Mouse (Mus musculus) embryo, embryonic 10.5 days (tissue): Measurements from ENCODE around the gene Tbc1d16.
"Not testable (repeated sequence)": the region's sequence is repeated elsewhere in the genome, so short reads cannot be mapped to it uniquely, and the experiment has no call there.

ENCODE experiments used
- DNase-seq: peaks from one replicate; pipeline ENCODE4 v3.0.0-alpha.2; 2015; ENCODE audit warnings: low spot score

Tbc1d16 gene

DNA sequence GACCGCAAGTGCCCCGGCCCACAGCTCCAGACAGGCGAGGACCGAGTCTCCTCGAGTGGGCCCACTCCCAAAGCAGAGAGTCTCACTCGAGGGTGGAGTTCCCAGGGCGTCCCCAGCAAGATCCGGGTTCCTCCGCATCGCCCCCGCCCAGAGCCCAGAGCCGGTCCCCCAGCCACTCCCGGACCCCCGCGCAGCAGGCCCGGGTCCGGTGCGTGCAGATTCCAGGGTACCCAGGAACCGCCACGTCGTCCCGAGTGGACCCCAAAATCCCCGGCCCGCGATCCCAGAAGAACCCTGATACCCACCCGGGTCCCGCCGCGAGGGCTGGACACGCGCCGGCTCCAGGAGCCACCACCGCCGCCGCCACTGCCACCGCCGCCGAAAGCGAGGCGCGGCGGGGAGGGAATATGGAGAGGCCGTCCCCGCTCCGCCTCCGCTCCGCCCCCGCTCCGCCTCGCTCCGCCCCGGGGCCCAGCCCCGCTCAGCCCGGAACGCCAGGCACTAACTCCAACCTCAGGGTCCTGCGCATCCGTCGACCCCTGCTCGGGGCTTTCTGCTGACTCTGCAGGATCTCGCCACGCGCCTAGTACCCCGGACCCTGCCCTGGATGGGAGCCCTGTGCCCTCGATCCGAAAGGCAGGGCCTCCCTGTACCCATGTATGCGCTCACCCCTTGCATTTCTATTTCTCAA lies at the start of gene Tbc1d16, which contains the start of gene Ccdc40:
Gene Tbc1d16 (minus strand): TSS at position 409 of the 691 bp plus-strand sequence.
Gene Ccdc40 (plus strand): TSS at position 482 of the 691 bp plus-strand sequence.
- peak; percentile 89 for DNase-seq

- no peak for DNase-seq
These were observed 45.1 kb upstream of the Tbc1d16 start for GRCm38 (mm10) chr11:119273186-119273930.

DNA sequence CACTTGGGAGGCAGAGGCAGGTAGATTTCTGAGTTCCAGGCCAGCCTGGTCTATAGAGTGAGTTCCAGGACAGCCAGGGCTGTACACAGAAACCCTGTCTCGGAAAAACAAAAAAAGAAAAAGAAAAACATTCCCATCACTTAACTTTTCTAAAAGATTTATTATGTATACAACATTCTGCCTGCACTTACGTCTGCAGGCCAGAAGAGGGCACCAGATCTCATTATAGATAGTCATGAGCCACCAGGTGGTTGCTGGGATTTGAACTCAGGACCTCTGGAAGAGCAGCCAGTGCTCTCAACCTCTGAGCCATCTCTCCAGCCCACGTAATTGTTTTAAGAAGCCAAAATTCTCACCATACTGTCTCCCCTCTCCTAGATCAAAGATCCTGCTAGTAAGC lies 44.2 kb upstream of the Tbc1d16 start:
- DNase-seq, result peak; percentile 48

DNA sequence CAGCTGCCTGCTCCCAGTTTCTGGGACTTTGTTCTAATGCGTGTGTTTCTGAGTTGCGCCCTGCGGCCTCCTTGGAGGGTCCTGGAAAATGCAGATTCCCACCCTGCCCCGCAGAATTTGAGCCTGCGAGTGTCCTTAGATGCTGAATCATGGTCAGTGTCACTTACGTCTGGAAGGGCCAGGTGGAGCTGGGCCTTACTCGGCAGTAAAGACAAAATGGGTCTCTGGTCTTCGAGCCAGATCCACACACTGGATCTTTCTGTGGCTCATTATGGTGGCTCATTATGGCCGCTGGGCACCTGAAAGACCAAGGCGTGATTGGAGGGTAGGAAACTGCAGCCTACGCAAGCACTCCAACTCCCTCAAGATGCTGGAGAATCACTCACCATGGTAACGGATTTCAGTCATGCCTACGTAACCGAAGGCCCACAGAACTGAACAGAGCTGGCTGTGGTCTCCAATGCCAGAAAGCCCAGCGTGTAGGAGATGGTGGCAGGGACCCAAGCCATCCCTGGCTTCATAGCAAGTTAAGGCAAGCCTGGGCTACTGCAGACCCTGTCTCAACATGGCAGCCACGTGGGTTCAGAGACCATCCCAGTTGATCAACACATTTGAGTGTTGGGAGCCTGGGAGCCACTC lies 40.4 kb upstream of the Tbc1d16 start:
- DNase-seq, result no peak

DNA sequence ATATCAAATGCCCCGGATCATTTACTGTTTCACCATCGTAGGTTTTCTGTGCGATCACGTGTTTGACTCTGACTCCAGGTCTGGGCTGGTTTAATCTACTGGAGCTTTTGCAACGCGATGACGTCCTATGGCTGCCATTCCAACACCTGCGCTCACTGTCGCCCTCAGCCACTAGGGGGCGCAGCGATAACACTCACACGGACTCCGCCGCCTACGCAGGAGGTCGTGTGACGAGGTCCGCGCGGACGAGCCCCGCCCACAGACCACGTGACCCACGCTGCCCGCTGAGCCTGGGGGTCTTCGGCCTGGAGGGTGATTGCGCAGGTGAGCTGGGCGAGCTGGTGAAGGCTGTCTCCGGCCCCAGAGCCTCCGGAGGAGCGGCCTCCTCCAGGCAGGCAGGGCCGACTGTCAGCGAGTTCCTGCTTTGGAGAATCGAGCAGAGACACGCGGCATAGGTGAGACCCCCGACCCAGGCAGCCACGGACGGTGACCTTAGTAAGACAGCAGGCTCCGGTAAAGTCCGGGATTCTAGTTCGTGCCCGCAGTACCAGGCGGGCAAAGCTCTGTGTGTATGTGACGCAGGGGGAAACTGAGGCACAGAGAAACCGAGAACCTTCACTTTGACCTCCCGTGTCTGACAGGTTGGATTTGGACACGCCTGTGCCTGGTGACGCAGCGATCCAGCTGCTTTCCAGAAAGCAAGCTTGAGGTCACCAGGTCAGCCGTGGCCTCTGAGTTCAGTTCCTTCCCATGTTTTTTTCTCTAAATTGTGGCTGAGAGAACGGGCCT lies 39.7 kb upstream of the Tbc1d16 start, which contains the start of gene Gaa:
Gene Gaa (plus strand): TSS at position 120 of the 789 bp plus-strand sequence.
- DNase-seq, result peak; percentile 98

DNA sequence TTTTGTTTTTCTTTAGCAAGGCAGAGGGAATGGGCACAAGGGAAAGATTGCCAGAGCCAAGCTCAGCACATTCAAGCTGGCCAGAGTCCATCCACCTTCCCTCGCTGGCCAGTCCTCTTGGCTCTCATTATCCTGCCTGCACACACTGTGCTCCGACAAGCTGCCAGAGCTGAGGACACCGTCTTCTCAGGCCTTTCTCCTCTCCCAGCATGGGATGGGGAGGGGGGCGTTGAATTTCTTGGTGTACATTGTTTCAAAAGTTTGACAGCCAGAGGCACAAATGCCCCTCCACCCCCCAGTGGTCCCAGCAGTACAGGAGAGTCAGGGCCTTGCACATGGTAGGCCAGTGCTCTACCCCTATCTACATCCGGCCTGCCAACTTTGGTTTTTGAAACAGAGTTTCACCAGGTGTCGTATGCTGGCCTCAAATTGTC lies 39.0 kb upstream of the Tbc1d16 start:
- no peak for DNase-seq

DNA sequence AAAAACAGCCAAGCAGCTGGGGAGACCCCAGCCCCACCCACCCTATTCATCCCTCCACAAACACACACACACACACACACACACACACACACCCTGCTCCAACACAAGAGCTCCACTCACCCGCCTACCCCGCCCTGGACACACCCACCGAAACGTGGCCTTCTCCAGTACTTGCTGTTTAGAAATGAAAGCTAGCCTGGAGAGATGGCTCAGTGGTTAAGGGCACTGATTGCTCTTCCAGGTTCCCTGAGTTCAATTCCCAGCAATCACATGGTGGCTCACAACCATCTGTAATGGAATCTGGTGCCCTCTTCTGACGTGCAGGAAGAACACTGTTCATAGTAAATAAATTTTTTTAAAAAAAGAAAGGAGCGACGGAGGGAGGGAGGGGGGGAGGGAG lies 37.5 kb upstream of the Tbc1d16 start:
- no peak for DNase-seq

GRCm38 (mm10) chr11:119264413-119264812 lies 36.1 kb upstream of the Tbc1d16 start:
- DNase-seq, result no peak

DNA sequence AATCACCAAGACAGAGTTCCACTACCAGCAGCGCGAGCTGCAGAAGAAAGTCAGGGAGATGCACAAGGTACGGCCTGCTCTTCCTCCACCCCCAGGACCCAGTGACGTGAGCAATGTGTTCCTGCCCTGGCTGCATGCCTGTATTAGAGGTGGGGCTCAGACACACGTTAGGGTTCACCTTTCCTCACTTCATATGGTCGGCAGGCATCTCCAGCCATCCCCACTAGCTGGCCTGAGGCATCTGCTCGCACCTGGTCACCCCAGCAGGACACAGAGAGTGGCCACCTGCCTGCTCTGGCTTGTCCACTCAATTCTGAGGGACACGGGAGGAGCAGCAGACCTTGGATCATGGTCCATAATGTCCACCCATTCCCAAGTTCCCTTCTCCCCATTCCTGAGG lies 31.7 kb upstream of the Tbc1d16 start:
- DNase-seq, result no peak

GRCm38 (mm10) chr11:119258572-119259322 lies 30.4 kb upstream of the Tbc1d16 start:
- peak; percentile 64 for DNase-seq

GRCm38 (mm10) chr11:119258216-119258571 lies 29.9 kb upstream of the Tbc1d16 start:
- no peak for DNase-seq

DNA sequence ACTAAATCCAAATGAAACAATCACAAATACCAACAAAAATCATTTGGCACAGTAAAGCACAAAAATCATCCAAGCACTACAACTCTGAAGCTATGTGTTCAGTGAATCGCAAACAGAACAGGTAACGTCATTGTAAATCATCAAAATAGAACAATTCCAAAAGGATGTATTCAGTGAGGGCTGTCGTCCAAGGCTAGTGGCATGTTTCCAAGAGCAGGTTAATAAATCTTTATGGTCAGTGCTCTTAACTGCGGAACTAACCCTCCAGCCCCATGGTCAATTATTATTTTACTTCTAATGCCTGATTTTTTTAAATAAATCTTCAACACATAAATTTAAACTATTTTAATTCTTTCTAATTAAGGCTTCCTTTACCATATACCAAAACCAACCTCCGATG lies 28.3 kb upstream of the Tbc1d16 start:
- not testable (repeated sequence) for DNase-seq

GRCm38 (mm10) chr11:119252854-119253541 lies 24.7 kb upstream of the Tbc1d16 start:
- DNase-seq, result peak; percentile 81

DNA sequence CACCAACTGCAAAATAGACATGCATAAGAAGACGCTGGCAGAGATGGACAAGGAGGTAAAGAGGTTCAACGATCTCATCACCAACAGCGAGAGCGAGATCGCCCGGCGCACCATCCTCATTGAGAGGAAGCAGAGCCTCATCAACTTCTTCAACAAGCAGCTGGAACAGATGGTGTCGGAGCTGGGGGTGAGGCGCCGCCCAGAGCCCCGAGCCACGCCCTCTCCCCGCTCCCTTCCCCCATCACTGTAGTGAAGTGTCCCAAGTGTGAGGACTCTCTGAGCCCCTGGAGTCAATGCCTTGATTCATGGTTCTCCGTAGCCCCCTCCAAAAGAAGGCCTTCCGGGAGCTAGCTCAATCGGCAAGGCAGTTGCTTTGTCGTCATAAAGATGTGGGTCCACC lies 22.7 kb upstream of the Tbc1d16 start:
- peak; percentile 43 for DNase-seq

GRCm38 (mm10) chr11:119249011-119249410 lies 20.7 kb upstream of the Tbc1d16 start:
- DNase-seq, result peak; percentile 95

- DNase-seq, result not testable (repeated sequence)
These were observed 17.2 kb upstream of the Tbc1d16 start for GRCm38 (mm10) chr11:119245543-119245942.

DNA sequence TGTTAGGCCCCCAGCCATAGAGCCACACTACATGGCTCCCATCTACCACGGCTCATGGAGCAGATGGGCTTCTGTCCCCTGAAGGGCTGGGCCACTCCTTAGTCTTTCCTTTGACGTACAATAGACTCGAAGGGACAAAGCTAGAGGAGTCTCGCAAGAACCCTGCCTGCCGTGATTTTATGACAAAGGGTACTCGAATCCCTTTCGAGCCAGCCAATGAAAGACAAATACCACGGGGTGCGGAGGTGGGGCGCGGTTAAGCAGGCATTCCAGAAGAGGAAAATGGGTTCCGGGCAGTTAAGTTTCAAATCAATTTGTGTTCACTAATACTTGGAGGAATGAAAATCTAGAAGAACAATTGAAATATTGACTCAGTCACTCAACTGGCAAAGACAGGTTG lies 11.2 kb upstream of the Tbc1d16 start:
- no peak for DNase-seq

DNA sequence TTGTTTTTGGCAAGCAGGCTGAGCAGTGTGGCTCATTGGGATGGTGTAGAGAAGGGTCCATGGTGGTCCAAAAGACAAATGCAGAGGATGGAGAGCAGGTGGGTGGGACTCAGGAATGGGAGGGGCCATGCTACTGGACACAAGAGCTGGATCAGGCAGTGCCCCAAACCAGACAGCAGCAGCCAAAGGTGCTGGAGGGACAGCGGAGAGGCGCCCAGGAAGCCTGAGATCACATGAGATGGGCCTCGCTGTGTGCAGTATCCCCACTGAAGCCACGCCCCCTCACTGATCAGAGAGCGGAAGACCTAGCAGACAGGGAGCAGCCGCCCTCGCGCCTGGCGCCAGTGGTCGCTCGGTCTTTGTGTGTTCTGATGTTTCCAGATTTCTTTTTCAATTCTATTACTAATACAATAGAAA lies 10.0 kb upstream of the Tbc1d16 start:
- DNase-seq, result peak; percentile 80

GRCm38 (mm10) chr11:119237568-119238304 lies 9.4 kb upstream of the Tbc1d16 start:
- DNase-seq, result peak; percentile 53

DNA sequence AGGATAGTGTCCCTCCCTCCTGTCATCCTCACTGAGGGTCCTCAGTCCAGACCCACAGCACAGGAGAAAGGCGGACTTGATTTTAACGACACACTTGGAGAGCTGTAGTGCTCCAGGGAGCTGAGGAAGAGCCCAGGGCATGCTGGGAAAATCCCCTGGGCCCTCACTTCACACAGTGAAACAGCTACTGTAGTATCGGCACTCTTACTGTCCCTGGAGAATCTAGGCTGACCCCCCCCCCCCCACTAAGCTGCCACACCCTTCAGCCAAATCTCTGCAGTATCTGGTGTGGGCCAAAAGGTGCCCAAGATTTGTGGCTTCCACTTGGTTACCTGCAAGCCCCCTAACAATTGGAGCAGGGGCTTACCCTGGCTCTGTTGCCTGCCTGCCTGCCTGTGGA lies 8.7 kb upstream of the Tbc1d16 start:
- DNase-seq, result no peak
